Mouse (Mus musculus): ENCODE measurements at regions not wholly inside any gene's neighbourhood (a gene's known extent, or its start where the extent isn't known, plus 50 kb on each side); places are given as distances from the start of the nearest gene placed in this dataset.

- ATAC-seq (ENCODE audit: low TSS enrichment) = no peak
Measured at GRCm38 (mm10) chr2:19049877-19050731, 52.0 kb downstream of the 4930426L09Rik start.

DNA sequence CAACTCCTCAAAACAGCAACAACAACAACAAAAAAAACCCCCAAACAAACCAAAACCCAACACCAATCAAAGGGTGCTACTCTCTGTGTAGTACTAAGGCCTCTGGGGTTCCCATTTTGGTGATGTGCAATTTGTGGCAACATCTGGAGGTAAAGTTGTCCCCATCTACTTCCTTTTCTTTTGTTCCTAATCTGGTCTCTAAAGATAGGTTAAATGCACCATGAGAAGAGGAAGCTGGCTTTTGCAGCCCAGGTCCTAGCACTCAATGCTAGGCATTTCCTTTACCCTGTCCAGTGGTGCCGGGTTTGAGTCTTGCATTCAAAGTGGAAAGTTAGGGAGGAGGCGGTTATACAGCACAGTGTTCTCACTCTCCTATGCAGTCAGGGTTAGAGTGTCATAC, 57.4 kb downstream of the 4930426L09Rik start:
- no peak for ATAC-seq (ENCODE audit: low TSS enrichment)

DNA sequence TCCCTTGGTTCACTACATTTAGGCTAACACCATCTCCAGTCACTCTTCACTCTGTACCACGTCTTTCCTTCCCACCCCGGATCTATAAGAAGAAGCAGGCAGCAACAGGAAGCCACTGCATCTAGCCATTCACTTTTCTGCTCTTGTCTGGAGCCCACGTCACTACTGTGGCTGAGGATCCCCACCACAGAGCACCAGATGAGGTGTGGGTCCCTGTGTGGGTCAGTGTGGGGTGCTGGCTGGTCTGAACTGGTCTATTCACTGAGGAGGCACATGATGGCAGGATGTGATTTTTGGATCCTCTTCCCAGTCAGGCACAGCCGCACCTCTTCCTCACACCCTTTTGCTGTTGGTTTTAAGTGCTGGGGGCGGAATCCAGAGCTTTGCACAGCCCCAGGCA, 59.7 kb downstream of the 4930426L09Rik start:
- ATAC-seq (ENCODE audit: low TSS enrichment) = peak; percentile 62

DNA sequence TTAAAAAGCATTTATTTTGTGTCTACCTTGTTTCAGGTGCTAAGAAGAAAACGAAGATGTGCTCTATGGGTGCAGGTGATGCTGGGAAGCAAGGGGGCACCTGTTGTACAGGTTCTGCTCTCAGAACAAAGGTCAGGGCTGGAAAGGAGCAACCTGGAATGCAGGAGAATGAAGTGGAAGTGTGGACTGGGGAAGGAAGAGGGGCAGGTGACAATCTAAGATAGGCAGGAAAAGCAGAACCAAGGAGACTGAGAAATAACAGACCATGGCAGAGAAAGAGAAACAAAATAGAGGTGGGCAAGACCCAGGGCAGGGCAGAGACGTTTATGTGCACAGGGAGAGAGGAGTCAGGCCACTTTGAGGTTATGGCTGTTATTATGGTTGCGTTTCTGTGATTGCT, 60.6 kb downstream of the 4930426L09Rik start:
- ATAC-seq (ENCODE audit: low TSS enrichment) = no peak

GRCm38 (mm10) chr2:19059246-19059645, 61.1 kb downstream of the 4930426L09Rik start:
- ATAC-seq (ENCODE audit: low TSS enrichment) = no peak

DNA sequence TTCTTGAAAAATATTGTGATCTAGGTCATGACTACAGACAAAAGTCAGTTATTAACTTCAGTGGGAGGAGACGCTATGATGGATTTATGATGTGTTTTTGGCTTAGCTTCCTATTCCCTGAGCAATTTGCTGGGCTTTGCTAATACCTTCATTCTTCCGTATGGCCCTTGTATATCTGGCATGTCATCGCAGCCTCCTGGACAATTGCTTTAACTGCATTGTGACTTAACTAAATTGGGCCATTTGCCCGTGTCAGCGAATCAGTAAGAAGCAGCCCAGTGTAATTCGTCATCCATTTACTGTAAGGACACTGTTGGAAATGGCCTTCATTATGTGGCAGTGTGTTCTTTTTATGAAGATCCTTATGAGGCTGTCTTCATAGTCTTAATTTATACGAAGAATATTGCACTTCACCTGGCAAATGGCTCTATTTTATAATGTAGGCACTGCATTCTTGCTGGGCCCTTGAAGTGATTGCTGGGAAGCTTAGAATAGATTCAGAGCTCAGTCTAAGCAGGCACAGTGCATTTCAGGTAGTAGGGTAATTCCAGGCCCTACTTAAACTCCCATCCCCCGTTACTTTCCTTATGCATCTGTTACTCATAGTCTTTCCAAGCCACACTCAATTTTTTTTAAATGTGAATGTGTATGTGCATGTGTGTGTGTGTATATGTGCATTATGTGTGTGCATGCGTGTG, 62.2 kb downstream of the 4930426L09Rik start:
- ATAC-seq (ENCODE audit: low TSS enrichment) = no peak

DNA sequence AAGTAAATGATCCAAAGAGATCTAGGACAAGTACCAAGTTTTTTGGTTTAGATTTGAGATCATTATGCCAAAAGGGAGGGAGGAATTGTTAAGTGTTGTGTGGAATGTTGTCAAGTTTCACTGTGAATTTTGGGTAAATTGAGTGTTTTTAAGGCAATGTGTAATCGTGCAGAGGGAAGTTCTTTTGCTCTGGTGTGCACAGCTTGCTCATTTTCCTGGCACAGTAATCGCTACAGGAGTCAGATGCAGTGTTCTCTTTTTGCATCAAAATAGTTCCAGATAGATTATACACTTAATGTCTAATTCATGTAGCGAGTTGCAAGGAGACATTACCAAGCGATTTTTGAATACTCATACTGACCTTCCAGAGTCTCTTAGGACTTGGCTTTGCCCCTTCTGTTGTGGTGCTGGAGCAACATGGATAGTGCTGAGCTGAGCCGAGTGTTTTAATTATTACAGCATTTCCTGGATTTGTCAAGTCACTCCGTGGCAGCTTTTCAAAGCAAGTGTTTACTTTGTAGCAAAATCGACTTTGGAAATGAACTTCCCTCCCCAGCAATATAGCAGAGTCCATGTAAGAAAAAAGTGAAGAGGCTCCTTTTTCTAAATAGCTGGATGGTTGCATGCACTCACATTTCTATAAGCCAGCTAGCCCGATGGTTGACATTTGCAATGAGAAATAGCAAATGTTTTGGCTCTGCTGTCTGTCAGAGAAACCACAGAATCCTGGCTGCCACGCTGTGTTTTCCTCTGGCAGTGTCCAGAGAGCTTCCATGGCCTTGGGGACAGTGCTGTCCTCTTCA, 66.6 kb downstream of the 4930426L09Rik start:
- peak; percentile 74 for ATAC-seq (ENCODE audit: low TSS enrichment)

- ATAC-seq (ENCODE audit: low TSS enrichment) = no peak
Measured at GRCm38 (mm10) chr2:19065511-19065910, 67.4 kb downstream of the 4930426L09Rik start.

DNA sequence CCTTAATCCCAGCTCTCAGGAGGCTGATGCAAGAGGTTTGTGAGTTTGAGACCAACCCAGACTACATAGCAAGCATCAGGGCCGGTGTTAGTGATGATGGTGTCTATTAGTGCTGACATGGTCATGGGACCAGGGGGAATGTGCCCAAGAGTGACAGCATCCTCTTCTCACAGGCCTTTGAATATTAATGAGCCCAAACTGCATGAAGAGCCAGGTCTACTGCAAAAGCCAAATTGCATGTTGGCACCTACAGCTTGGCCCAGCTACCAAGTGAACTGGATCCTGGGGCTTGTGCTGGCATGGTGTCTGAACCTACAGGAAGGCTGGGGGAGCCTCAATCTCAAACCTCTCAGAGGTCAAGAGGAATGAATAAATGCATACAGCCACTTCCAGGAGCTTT, 70.0 kb downstream of the 4930426L09Rik start:
- ATAC-seq (ENCODE audit: low TSS enrichment) = no peak

- no peak for ATAC-seq (ENCODE audit: low TSS enrichment)
Measured at GRCm38 (mm10) chr2:19083816-19084215, 85.7 kb downstream of the 4930426L09Rik start.

DNA sequence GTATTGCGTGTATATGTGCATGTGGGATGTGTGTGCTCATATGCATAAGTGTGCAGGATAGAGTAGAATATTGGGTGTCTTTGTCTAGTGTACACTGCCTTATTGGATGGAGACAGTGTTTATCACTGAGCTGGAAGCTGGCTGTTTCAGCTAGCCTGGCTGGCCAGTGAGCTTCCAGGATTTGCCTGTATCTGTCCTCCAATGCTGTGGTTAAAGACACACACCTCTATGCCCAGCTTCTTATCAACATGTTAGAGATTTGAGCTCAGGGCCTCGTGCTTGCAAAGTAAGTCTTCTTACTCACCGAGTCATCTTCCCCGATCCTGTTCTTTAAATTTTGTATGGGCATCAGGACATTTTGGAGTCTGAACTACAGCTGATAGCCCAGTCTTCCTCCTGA, 87.0 kb downstream of the 4930426L09Rik start:
- ATAC-seq (ENCODE audit: low TSS enrichment) = no peak

DNA sequence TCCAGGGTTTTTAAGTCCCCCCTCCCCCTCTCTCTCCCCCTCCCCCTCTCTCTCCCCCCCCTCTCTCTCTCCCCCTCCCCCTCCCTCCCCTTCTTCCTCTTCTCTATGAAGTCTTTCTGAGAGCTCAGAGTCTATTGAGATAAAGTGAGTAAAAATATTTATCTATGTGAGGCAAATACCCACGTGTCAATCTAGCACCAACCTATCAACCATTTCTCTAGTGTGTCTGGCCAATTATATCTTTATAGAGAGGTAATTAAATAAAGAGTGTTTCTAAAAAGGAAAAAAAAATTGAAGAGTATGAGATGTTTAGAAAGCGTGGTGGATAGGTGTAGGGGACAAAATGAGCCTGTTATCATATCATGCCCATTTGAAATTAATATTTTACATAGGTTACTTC, 88.0 kb downstream of the 4930426L09Rik start:
- ATAC-seq (ENCODE audit: low TSS enrichment) = no peak

- ATAC-seq (ENCODE audit: low TSS enrichment) = no peak
Measured at GRCm38 (mm10) chr2:19086621-19087020, 88.5 kb downstream of the 4930426L09Rik start.

- ATAC-seq (ENCODE audit: low TSS enrichment) = no peak
Measured at GRCm38 (mm10) chr2:19099384-19099783, 99.7 kb upstream of the Armc3 start.

DNA sequence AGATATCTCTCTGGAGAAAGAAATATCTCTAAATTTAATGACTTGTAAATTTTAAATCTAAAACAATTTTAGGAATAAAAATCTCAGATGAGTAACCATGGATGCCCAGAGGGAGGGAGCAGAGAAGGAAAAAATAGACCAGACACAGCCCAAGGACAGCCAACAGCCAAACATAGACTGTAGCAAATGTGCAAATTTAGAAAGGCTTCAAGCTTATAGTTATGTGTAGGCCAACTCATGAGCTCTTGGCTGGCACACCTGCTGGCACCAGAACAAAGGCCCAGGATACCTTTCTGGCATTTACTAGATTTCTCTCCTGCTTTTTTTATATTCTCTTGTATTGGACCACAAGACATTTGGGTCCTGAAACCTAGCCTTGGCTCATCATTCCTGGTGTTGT, 90.3 kb upstream of the Armc3 start:
- ATAC-seq (ENCODE audit: low TSS enrichment) = peak; percentile 93

DNA sequence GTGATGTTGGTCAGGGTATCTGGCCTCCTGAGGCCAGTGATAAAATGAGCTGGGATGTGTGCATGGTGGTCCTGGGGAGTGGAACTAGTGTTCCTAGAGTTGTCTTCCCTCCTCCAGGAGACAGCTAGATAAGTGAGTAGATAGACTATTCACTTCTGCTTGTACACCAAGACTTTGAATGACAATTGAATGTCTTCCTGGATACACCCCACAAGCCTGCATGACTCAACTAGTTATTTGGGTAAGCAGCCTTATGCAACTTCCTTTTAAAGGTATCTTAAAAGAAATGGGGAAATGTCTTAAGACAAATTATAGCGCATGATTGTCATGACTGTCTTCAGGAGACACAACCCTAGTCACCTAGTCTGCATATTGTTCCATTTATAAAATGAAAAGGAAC, 79.2 kb upstream of the Armc3 start:
- no peak for ATAC-seq (ENCODE audit: low TSS enrichment)

DNA sequence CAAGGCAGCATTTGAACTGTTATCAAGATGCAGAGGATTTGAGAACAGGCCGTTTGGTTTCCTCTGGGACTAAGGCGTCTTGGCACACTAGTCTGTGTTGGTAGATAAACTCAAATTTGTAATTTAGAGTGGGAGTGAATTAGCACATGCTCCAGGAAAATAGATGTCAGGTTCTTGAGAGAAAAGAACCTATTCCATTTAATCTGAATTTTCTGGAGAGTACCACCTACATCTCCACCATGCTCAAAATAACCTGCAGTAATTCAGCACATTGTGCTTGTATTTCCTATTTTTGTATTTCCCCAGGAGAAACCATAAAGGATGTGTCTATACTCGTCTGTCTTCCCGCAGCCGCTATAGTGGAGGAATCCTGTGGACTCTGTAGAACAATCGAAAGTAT, 66.2 kb upstream of the Armc3 start:
- ATAC-seq (ENCODE audit: low TSS enrichment) = peak; percentile 95

DNA sequence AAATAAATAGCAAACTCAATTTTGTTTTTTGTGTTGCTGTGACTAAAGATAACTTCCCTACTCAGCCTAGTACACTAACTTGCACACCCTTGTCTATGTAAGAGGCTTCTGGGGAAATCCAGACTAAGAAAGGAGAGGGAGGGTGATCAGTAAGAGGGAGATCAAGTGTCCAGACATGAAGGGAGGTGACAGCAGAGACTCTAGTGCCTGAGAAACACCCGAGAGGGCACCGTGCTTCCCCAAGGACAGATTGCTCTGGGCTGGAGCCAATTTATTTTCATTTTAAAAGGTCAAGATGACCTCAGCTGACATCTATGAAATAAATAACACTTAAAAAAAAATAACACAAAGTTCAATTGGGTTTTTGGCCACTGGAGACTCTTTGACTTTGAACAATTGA, 56.5 kb upstream of the Armc3 start:
- ATAC-seq (ENCODE audit: low TSS enrichment) = no peak

GRCm38 (mm10) chr2:19145412-19145811, 53.7 kb upstream of the Armc3 start:
- no peak for ATAC-seq (ENCODE audit: low TSS enrichment)

DNA sequence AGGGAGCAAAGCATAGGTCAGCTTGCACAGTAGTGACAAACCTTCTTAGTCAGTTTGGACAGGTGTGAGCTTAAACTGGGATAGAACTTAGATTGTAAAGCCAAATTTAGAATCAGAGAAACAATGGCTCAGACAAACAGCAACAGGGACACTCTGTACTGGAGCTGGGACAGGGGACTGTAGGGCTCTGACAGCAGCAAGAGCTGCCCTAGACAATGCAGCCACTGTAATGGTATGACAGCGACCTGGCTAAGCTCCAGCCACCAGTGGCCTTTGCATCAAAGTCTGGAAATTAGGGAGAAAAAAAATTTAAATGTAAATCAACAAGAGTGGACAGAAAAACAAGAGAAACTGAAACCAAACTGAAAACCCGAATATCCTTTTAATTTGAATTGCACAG, 53.2 kb upstream of the Armc3 start:
- ATAC-seq (ENCODE audit: low TSS enrichment) = peak; percentile 81

DNA sequence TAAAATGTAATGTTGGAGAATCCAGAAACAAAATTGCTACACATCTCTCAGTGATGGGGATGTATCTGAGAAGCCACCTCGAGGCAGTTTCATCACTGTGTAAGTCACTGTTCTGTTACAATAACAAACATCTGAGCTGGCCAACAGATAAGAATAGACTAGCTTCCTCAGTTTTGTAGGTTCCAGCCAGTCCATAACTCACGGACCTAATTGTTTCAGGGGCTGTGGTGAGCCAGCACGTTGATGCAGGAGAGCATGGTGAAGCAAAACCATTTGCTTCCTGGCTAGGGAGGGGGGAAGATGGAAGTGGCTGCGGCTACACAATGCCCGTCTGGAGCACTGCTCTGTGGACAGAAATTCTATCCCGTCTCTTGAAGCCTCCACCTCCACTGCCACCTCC, 52.8 kb upstream of the Armc3 start:
- peak; percentile 66 for ATAC-seq (ENCODE audit: low TSS enrichment)

- 0 out of 2 replicates have a peak, but pooled peaks have one; percentile 22 for ATAC-seq (ENCODE audit: low TSS enrichment)
Measured at GRCm38 (mm10) chr2:19148812-19149211, 50.3 kb upstream of the Armc3 start.

Data from frontal cortex, adult (tissue).